Mouse (Mus musculus) CH12.LX (cell line): ENCODE results near the gene Efcab3. TPM values are rescaled to one million over a fixed set of nuclear protein-coding genes. Genes with fewer than 3 reads are reported as not detected.

Source experiments
- DNase-seq: peaks from one replicate; pipeline ENCODE4 v3.0.0-alpha.2; 2013; ENCODE audit errors: extremely low read depth
- H3K27ac ChIP-seq: 2 replicates; pipeline ENCODE4 v1.5.1; 2012; ENCODE audit warnings: low read depth, mild to moderate bottlenecking, control low read depth, moderate library complexity; ENCODE audit not compliant: insufficient read depth
- H3K27me3 ChIP-seq: replicated peaks from 2 replicates; pipeline ENCODE3; 2012; ENCODE audit warnings: inconsistent platforms
- H3K36me3 ChIP-seq, 2 experiments: replicated peaks in 1 of 2; 2 replicates each; pipeline versions ENCODE3 to v1.6.1; 2012; ENCODE audit warnings: inconsistent platforms in 1 of 2, low read length in 1 of 2, mild to moderate bottlenecking in 1 of 2, mixed read lengths in 1 of 2, moderate library complexity in 1 of 2; ENCODE audit not compliant: control insufficient read depth in 1 of 2, insufficient read depth in 1 of 2
- H3K4me1 ChIP-seq, 2 experiments: 2 replicates each; pipeline ENCODE4 v1.6.1; 2012; ENCODE audit warnings: inconsistent platforms in 1 of 2, moderate library complexity in 1 of 2; ENCODE audit not compliant: insufficient read depth in 2 of 2, control insufficient read depth in 1 of 2
- H3K4me2 ChIP-seq: 2 replicates; pipeline ENCODE4 v1.6.1; 2012; ENCODE audit warnings: low read depth, mild to moderate bottlenecking, control low read depth; ENCODE audit not compliant: poor library complexity, insufficient read depth, severe bottlenecking
- H3K4me3 ChIP-seq, 3 experiments: fragments of 150-350 bp in 1 of 3; sonication (generic) in 1 of 3; replicated peaks in 1 of 3; 2 replicates each; pipeline versions ENCODE3 to v1.5.1; 2011 to 2012; ENCODE audit warnings: low read depth in 2 of 3, low read length in 2 of 3, mild to moderate bottlenecking in 2 of 3, moderate library complexity in 2 of 3, control low read depth in 1 of 3, improper control_type of control experiment in 1 of 3, inconsistent platforms in 1 of 3, mixed read lengths in 1 of 3; ENCODE audit not compliant: poor library complexity in 1 of 3
- H3K79me2 ChIP-seq: replicated peaks from 2 replicates; pipeline ENCODE4 v1.6.1; 2012; ENCODE audit warnings: mild to moderate bottlenecking, moderate library complexity; ENCODE audit not compliant: control insufficient read depth, poor library complexity, insufficient read depth, severe bottlenecking; ENCODE audit errors: extremely low read depth
- H3K9ac ChIP-seq: 2 replicates; pipeline ENCODE4 v1.6.1; 2012; ENCODE audit warnings: low read depth, mild to moderate bottlenecking, control low read depth, moderate library complexity; ENCODE audit not compliant: insufficient read depth
- H3K9me3 ChIP-seq: replicated peaks from 2 replicates; pipeline ENCODE3; 2012; ENCODE audit warnings: low read length, inconsistent platforms, mixed read lengths
- BHLHE40 ChIP-seq: IDR thresholded peaks from 2 replicates; pipeline ENCODE4 v1.6.1; 2011; ENCODE audit warnings: mild to moderate bottlenecking, low read depth, low read length, improper control_type of control experiment
- CTCF ChIP-seq, 2 experiments: IDR thresholded peaks in 1 of 2; conservative IDR thresholded peaks in 1 of 2; 2 replicates each; pipeline ENCODE4 v1.5.1; 2011 to 2012; ENCODE audit warnings: low read depth in 2 of 2, low read length in 2 of 2, improper control_type of control experiment in 1 of 2, inconsistent platforms in 1 of 2, mild to moderate bottlenecking in 1 of 2, moderate library complexity in 1 of 2
- EP300 ChIP-seq: IDR thresholded peaks from 2 replicates; pipeline ENCODE4 v1.6.1; 2011; ENCODE audit warnings: low read length, improper control_type of control experiment
- ETS1 ChIP-seq: conservative IDR thresholded peaks from 2 replicates; pipeline ENCODE4 v1.6.1; 2012; ENCODE audit warnings: low read depth, mild to moderate bottlenecking, inconsistent platforms, low read length, improper control_type of control experiment, moderate library complexity
- JUN ChIP-seq: IDR thresholded peaks from 2 replicates; pipeline ENCODE4 v1.6.1; 2011; ENCODE audit warnings: low read depth, mild to moderate bottlenecking, low read length, improper control_type of control experiment, moderate library complexity; ENCODE audit not compliant: insufficient read depth
- JUND ChIP-seq: conservative IDR thresholded peaks from 2 replicates; pipeline ENCODE4 v1.6.1; 2011; ENCODE audit warnings: low read depth, low read length, improper control_type of control experiment
- KAT2A ChIP-seq: IDR thresholded peaks from 2 replicates; pipeline ENCODE4 v1.6.1; 2012; ENCODE audit warnings: low read length, improper control_type of control experiment, inconsistent platforms; ENCODE audit not compliant: insufficient replicate concordance
- MXI1 ChIP-seq: IDR thresholded peaks from 2 replicates; pipeline ENCODE4 v1.6.1; 2011; ENCODE audit warnings: mild to moderate bottlenecking, low read depth, low read length, improper control_type of control experiment
- MYC ChIP-seq: IDR thresholded peaks from 2 replicates; pipeline ENCODE4 v1.6.1; 2011; ENCODE audit warnings: low read depth, mild to moderate bottlenecking, improper control_type of control experiment, low read length
- NELFE ChIP-seq: IDR thresholded peaks from 2 replicates; pipeline ENCODE4 v1.6.1; 2011; ENCODE audit warnings: low read depth, low read length, improper control_type of control experiment
- POLR2A ChIP-seq: IDR thresholded peaks from 2 replicates; pipeline ENCODE4 v1.6.1; 2011; ENCODE audit warnings: low read depth, mild to moderate bottlenecking, improper control_type of control experiment, low read length
- POLR2AphosphoS2 ChIP-seq: IDR thresholded peaks from 2 replicates; pipeline ENCODE4 v1.6.1; 2011; ENCODE audit warnings: low read depth, low read length, improper control_type of control experiment
- SIN3A ChIP-seq: IDR thresholded peaks from 2 replicates; pipeline ENCODE4 v1.6.1; 2012; ENCODE audit warnings: low read length, improper control_type of control experiment, inconsistent platforms
- SMC3 ChIP-seq: IDR thresholded peaks from 2 replicates; pipeline ENCODE4 v1.6.1; 2011; ENCODE audit warnings: low read depth, low read length, improper control_type of control experiment
- TBP ChIP-seq: conservative IDR thresholded peaks from 2 replicates; pipeline ENCODE4 v1.6.1; 2011; ENCODE audit warnings: low read depth, low read length, improper control_type of control experiment
- TCF12 ChIP-seq: IDR thresholded peaks from 2 replicates; pipeline ENCODE4 v1.6.1; 2014; ENCODE audit warnings: low read depth, mild to moderate bottlenecking, inconsistent platforms, low read length, improper control_type of control experiment
- UBTF ChIP-seq: IDR thresholded peaks from 2 replicates; pipeline ENCODE4 v1.6.1; 2012; ENCODE audit warnings: low read depth, mild to moderate bottlenecking, inconsistent platforms, low read length, improper control_type of control experiment, moderate library complexity
- USF1 ChIP-seq: IDR thresholded peaks from 2 replicates; pipeline ENCODE4 v1.6.1; 2014; ENCODE audit warnings: low read depth, mild to moderate bottlenecking, inconsistent platforms, low read length, improper control_type of control experiment
- USF2 ChIP-seq: conservative IDR thresholded peaks from 2 replicates; pipeline ENCODE4 v1.6.1; 2011; ENCODE audit warnings: low read depth, low read length, improper control_type of control experiment
- dilution Hi-C: fragments of 300-500 bp; cut with MboI; formaldehyde crosslinking; loops from 2 replicates; pipeline ENCODE4 v1.14.3; 2020; ENCODE audit warnings: low sequenced_read_pairs; ENCODE audit not compliant: extremely low pct_unique_long_range_greater_than_20kb, extremely low pct_ligation_motif_present
- in situ Hi-C: fragments of 300-500 bp; cut with MboI; formaldehyde crosslinking; loops from 3 replicates; pipeline ENCODE4 v1.14.3; 2019; ENCODE audit warnings: low sequenced_read_pairs, low pct_ligation_motif_present, low pct_unique_long_range_greater_than_20kb, mixed read lengths
- polyA plus RNA-seq: library from polyadenylated mRNA; unstranded; fragments of >175 nt; gene quantifications from 2 replicates; pipeline ENCODE4 v1.2.1, GENCODE M21; 2012; ENCODE audit warnings: low read depth; ENCODE audit not compliant: insufficient read length
- total RNA-seq, 2 experiments: library from RNA; depleted of rRNA; stranded (reverse); fragments of 300-350 nt in 1 of 2; fragments of >200 nt in 1 of 2; gene quantifications; 2 replicates each; pipeline ENCODE4 v1.2.3; 2012 to 2014

Efcab3 gene
- total and polyA plus RNA-seq, 3 experiments = 3.0 to 12.2 (median 5.9) TPM

- no peak overlapping the region for H3K9ac ChIP-seq
Measured at GRCm38 (mm10) chr11:105149766-105150165, 86.4 kb downstream of the Efcab3 start.

GRCm38 (mm10) chr11:105150691-105151090 lies 87.3 kb downstream of the Efcab3 start:
- Histone ChIP-seq H3K4me2 (no peak overlapping the region), H3K9me3 (no peaks in the 10 kb centered on the region), H3K4me3 (no peak overlapping the region), H3K27ac (no peak overlapping the region), H3K9ac (no peak overlapping the region), H3K4me1 (peaks cover 0 to 4% of the 10 kb centered on the region in 2 experiments; a peak in 2 of 4 replicates), H3K27me3 (no peaks in the 10 kb centered on the region), H3K36me3 (no peaks in the 10 kb centered on the region), H3K79me2 (no peaks in the 10 kb centered on the region)
- TF ChIP-seq USF2 (0 out of 2 replicates have a peak, but pooled peaks have one; percentile 12), USF1 (peak; percentile 27; the same call in 1 of the 2 replicates), UBTF (no peak)
- in situ Hi-C loops = no loop called here
- no peak for DNase-seq
- dilution Hi-C loops = no loop called here

More at GRCm38 (mm10) chr11:105149766-105150165, 86.4 kb downstream of the Efcab3 start:
- in situ Hi-C loops (no loop called here), dilution Hi-C loops (no loop called here)
- H3K4me1 ChIP-seq = peaks cover 0 to 4% of the 10 kb centered on the region in 2 experiments; a peak in 2 of 4 replicates
- no peak overlapping the region for H3K4me3 ChIP-seq
- DNase-seq = peak; percentile 22
- no peak overlapping the region for H3K27ac ChIP-seq
- H3K27me3 ChIP-seq = no peaks in the 10 kb centered on the region
- TF ChIP-seq EP300 (no peak), BHLHE40 (no peak), JUN (no peak), JUND (no peak), TBP (no peak), SIN3A (no peak), TCF12 (no peak), USF2 (no peak), NELFE (no peak), SMC3 (no peak), KAT2A (no peak), MYC (no peak), ETS1 (no peak), CTCF (conservative IDR thresholded peaks at IDR 0.05 in 1 of 2, IDR thresholded peaks at IDR 0.05 in 1 of 2; ENCODE audit: low read depth in 2 of 2, low read length in 2 of 2) (no peak), POLR2A (no peak), USF1 (no peak), MXI1 (no peak), POLR2AphosphoS2 (no peak), UBTF (no peak)
- no peaks in the 10 kb centered on the region for H3K36me3 ChIP-seq
- no peak overlapping the region for H3K4me2 ChIP-seq
- no peaks in the 10 kb centered on the region for H3K79me2 ChIP-seq
- no peaks in the 10 kb centered on the region for H3K9me3 ChIP-seq
